11 mouse cellular contexts compared by ENCODE assay signal in the genomic region with DNA sequence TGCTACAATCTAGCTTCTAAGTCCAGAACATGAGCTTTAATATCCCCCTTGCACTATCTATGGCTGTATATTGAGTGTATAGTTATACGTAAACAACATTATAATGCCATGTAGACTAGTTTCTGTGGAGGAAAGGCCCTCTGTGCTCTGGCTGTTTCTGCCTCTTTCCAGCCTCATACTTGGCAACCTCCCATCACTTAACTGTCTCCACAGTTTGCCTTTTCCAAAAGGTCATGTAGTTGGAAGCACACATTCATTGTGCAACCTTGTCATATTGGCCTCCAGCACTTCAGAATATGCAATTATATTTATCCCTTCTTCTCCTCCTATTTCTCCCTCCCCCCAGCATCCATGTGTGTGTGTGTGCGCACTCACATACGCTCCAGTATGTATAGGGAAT.
"Had no signal": no experiment of that assay in that cellular context is flagged by ENCODE, and none has a peak within 500 bp of the region (broad histone marks: within the 10 kb centered on the region; RNA-seq: fewer than 3 reads in every experiment).

No protein-coding gene starts in this region.

- H3K27me3 ChIP-seq: limb, embryonic 13.5 days; liver, embryonic 12.5 days; midbrain, embryonic 13.5 days; stomach, embryonic 15.5 days had no signal

- H3K36me3 ChIP-seq: limb, embryonic 13.5 days; liver, embryonic 12.5 days; midbrain, embryonic 13.5 days; stomach, embryonic 15.5 days had no signal

- H3K4me1 ChIP-seq: liver, embryonic 12.5 days; midbrain, embryonic 13.5 days; stomach, embryonic 15.5 days had no signal

- H3K27ac ChIP-seq: limb, embryonic 13.5 days; liver, embryonic 12.5 days; midbrain, embryonic 13.5 days; stomach, embryonic 15.5 days had no signal

- DNase-seq: kidney, adult 8-10 months; layer of hippocampus, adult 9-11 months; left cerebral cortex, postnatal 4 days; right cerebral cortex, postnatal 14 days; thymus, adult 2 months; thymus, postnatal 36 days had no signal

- H3K4me3 ChIP-seq: liver, embryonic 12.5 days; midbrain, embryonic 13.5 days; stomach, embryonic 15.5 days had no signal

- H3K9ac ChIP-seq: limb, embryonic 13.5 days; liver, embryonic 12.5 days; midbrain, embryonic 13.5 days; stomach, embryonic 15.5 days had no signal

- H3K4me2 ChIP-seq: liver, embryonic 12.5 days; midbrain, embryonic 13.5 days; stomach, embryonic 15.5 days had no signal

- ATAC-seq: intestine, embryonic 16.5 days; liver, embryonic 12.5 days; midbrain, embryonic 13.5 days had no signal

- H3K9me3 ChIP-seq: limb, embryonic 13.5 days; liver, embryonic 12.5 days; midbrain, embryonic 13.5 days; stomach, embryonic 15.5 days had no signal
